Mouse (Mus musculus): ENCODE measurements around the gene Slc27a4. TPM values are rescaled to one million over a fixed set of nuclear protein-coding genes. Genes with fewer than 3 reads are reported as not detected.

Slc27a4 gene
- polyA plus RNA-seq, 1 experiment from 2014 or later: 42.6 TPM

GRCm38 (mm10) chr2:29849041-29849440 lies 46.6 kb downstream of the Slc27a4 start:
- no peak overlapping the region for H3K9ac ChIP-seq (ENCODE audit: low read depth, low read length)
- H3K27ac ChIP-seq (ENCODE audit: low read length): no peak overlapping the region
- WGBS: 42% methylated on average over 8 of the region's 8 CpGs
- no peak overlapping the region for H3K4me2 ChIP-seq (ENCODE audit: low read length)
- H3K36me3 ChIP-seq (ENCODE audit: control insufficient read depth, insufficient read depth, low read length): no peaks in the 10 kb centered on the region
- H3K4me1 ChIP-seq (ENCODE audit: control insufficient read depth, insufficient read depth, low read length): peaks cover 22% of the 10 kb centered on the region; the same call in 1 of the 2 replicates
- no peaks in the 10 kb centered on the region; the same call in 1 of the 2 replicates for H3K27me3 ChIP-seq (ENCODE audit: control insufficient read depth, insufficient read depth, low read depth, low read length)
- no peaks in the 10 kb centered on the region for H3K9me3 ChIP-seq (replicated peaks; ENCODE audit: control insufficient read depth, low read length, poor library complexity, severe bottlenecking)
- no peak overlapping the region for H3K4me3 ChIP-seq (ENCODE audit: low read depth, low read length)
- ATAC-seq: no peak

GRCm38 (mm10) chr2:29849841-29850480 lies 47.5 kb downstream of the Slc27a4 start:
- Histone ChIP-seq H3K4me2 (ENCODE audit: low read length) (no peak overlapping the region), H3K9ac (ENCODE audit: low read depth, low read length) (no peak overlapping the region), H3K27ac (ENCODE audit: low read length) (no peak overlapping the region), H3K27me3 (ENCODE audit: control insufficient read depth, insufficient read depth, low read depth, low read length) (no peaks in the 10 kb centered on the region), H3K4me3 (ENCODE audit: low read depth, low read length) (no peak overlapping the region), H3K4me1 (ENCODE audit: control insufficient read depth, insufficient read depth, low read length) (peaks cover 14% of the 10 kb centered on the region; the same call in 1 of the 2 replicates), H3K36me3 (ENCODE audit: control insufficient read depth, insufficient read depth, low read length) (no peaks in the 10 kb centered on the region), H3K9me3 (replicated peaks; ENCODE audit: control insufficient read depth, low read length, poor library complexity, severe bottlenecking) (no peaks in the 10 kb centered on the region)
- 50% methylated on average over 5 of the region's 5 CpGs for WGBS
- no peak for ATAC-seq

- Histone ChIP-seq H3K4me1 (ENCODE audit: control insufficient read depth, insufficient read depth, low read length) (peaks cover 7% of the 10 kb centered on the region), H3K4me2 (ENCODE audit: low read length) (no peak overlapping the region), H3K9me3 (replicated peaks; ENCODE audit: control insufficient read depth, low read length, poor library complexity, severe bottlenecking) (no peaks in the 10 kb centered on the region), H3K4me3 (ENCODE audit: low read depth, low read length) (no peak overlapping the region), H3K9ac (ENCODE audit: low read depth, low read length) (no peak overlapping the region), H3K36me3 (ENCODE audit: control insufficient read depth, insufficient read depth, low read length) (no peaks in the 10 kb centered on the region), H3K27me3 (ENCODE audit: control insufficient read depth, insufficient read depth, low read depth, low read length) (no peaks in the 10 kb centered on the region), H3K27ac (ENCODE audit: low read length) (no peak overlapping the region)
- 8% methylated on average over 4 of the region's 4 CpGs for WGBS
- no peak for ATAC-seq
Observed at GRCm38 (mm10) chr2:29852957-29853485, 50.6 kb downstream of the Slc27a4 start.

- 56% methylated on average over 5 of the region's 5 CpGs for WGBS
- Histone ChIP-seq H3K9me3 (replicated peaks; ENCODE audit: control insufficient read depth, low read length, poor library complexity, severe bottlenecking) (no peaks in the 10 kb centered on the region), H3K4me1 (ENCODE audit: control insufficient read depth, insufficient read depth, low read length) (peaks cover 7% of the 10 kb centered on the region), H3K4me2 (ENCODE audit: low read length) (no peak overlapping the region), H3K4me3 (ENCODE audit: low read depth, low read length) (no peak overlapping the region), H3K36me3 (ENCODE audit: control insufficient read depth, insufficient read depth, low read length) (no peaks in the 10 kb centered on the region), H3K9ac (ENCODE audit: low read depth, low read length) (no peak overlapping the region), H3K27ac (ENCODE audit: low read length) (no peak overlapping the region), H3K27me3 (ENCODE audit: control insufficient read depth, insufficient read depth, low read depth, low read length) (no peaks in the 10 kb centered on the region)
- ATAC-seq: no peak
Observed at GRCm38 (mm10) chr2:29853736-29854135, 51.3 kb downstream of the Slc27a4 start.

- H3K9ac ChIP-seq (ENCODE audit: low read depth, low read length): no peak overlapping the region
- no peak for ATAC-seq
- H3K4me1 ChIP-seq (ENCODE audit: control insufficient read depth, insufficient read depth, low read length): peaks cover 7% of the 10 kb centered on the region
- no peak overlapping the region for H3K4me3 ChIP-seq (ENCODE audit: low read depth, low read length)
- no peaks in the 10 kb centered on the region for H3K27me3 ChIP-seq (ENCODE audit: control insufficient read depth, insufficient read depth, low read depth, low read length)
- no peak overlapping the region for H3K4me2 ChIP-seq (ENCODE audit: low read length)
- 45% methylated on average over 10 of the region's 10 CpGs for WGBS
- no peaks in the 10 kb centered on the region for H3K9me3 ChIP-seq (replicated peaks; ENCODE audit: control insufficient read depth, low read length, poor library complexity, severe bottlenecking)
- no peaks in the 10 kb centered on the region for H3K36me3 ChIP-seq (ENCODE audit: control insufficient read depth, insufficient read depth, low read length)
- H3K27ac ChIP-seq (ENCODE audit: low read length): no peak overlapping the region
Observed at GRCm38 (mm10) chr2:29855585-29856210, 53.3 kb downstream of the Slc27a4 start.

- H3K27me3 ChIP-seq (ENCODE audit: control insufficient read depth, insufficient read depth, low read depth, low read length): no peaks in the 10 kb centered on the region
- peaks cover 7% of the 10 kb centered on the region for H3K4me1 ChIP-seq (ENCODE audit: control insufficient read depth, insufficient read depth, low read length)
- no peak overlapping the region for H3K27ac ChIP-seq (ENCODE audit: low read length)
- ATAC-seq: no peak
- no peak overlapping the region for H3K4me2 ChIP-seq (ENCODE audit: low read length)
- WGBS: 6% methylated on average over 19 of the region's 19 CpGs
- no peak overlapping the region for H3K4me3 ChIP-seq (ENCODE audit: low read depth, low read length)
- H3K9me3 ChIP-seq (replicated peaks; ENCODE audit: control insufficient read depth, low read length, poor library complexity, severe bottlenecking): no peaks in the 10 kb centered on the region
- H3K9ac ChIP-seq (ENCODE audit: low read depth, low read length): no peak overlapping the region
- no peaks in the 10 kb centered on the region for H3K36me3 ChIP-seq (ENCODE audit: control insufficient read depth, insufficient read depth, low read length)
Observed at GRCm38 (mm10) chr2:29856451-29857260, 54.2 kb downstream of the Slc27a4 start.

- peaks cover 7% of the 10 kb centered on the region for H3K4me1 ChIP-seq (ENCODE audit: control insufficient read depth, insufficient read depth, low read length)
- H3K27me3 ChIP-seq (ENCODE audit: control insufficient read depth, insufficient read depth, low read depth, low read length): no peaks in the 10 kb centered on the region
- H3K4me2 ChIP-seq (ENCODE audit: low read length): no peak overlapping the region
- no peak overlapping the region for H3K27ac ChIP-seq (ENCODE audit: low read length)
- no peak overlapping the region for H3K9ac ChIP-seq (ENCODE audit: low read depth, low read length)
- 21% methylated on average over 2 of the region's 2 CpGs for WGBS
- no peaks in the 10 kb centered on the region for H3K36me3 ChIP-seq (ENCODE audit: control insufficient read depth, insufficient read depth, low read length)
- ATAC-seq: no peak
- H3K9me3 ChIP-seq (replicated peaks; ENCODE audit: control insufficient read depth, low read length, poor library complexity, severe bottlenecking): no peaks in the 10 kb centered on the region
- no peak overlapping the region for H3K4me3 ChIP-seq (ENCODE audit: low read depth, low read length)
Observed at GRCm38 (mm10) chr2:29857341-29857740, 54.9 kb downstream of the Slc27a4 start.

- Histone ChIP-seq H3K4me3 (ENCODE audit: low read depth, low read length) (no peak overlapping the region), H3K4me1 (ENCODE audit: control insufficient read depth, insufficient read depth, low read length) (peaks cover 7% of the 10 kb centered on the region)
Observed at GRCm38 (mm10) chr2:29857967-29858366, 55.5 kb downstream of the Slc27a4 start.

More at GRCm38 (mm10) chr2:29857967-29858366, 55.5 kb downstream of the Slc27a4 start:
- Histone ChIP-seq H3K36me3 (ENCODE audit: control insufficient read depth, insufficient read depth, low read length) (no peaks in the 10 kb centered on the region), H3K9ac (ENCODE audit: low read depth, low read length) (no peak overlapping the region), H3K27ac (ENCODE audit: low read length) (no peak overlapping the region), H3K4me2 (ENCODE audit: low read length) (no peak overlapping the region), H3K9me3 (replicated peaks; ENCODE audit: control insufficient read depth, low read length, poor library complexity, severe bottlenecking) (no peaks in the 10 kb centered on the region), H3K27me3 (ENCODE audit: control insufficient read depth, insufficient read depth, low read depth, low read length) (no peaks in the 10 kb centered on the region)
- no peak for ATAC-seq
- 76% methylated on average over 5 of the region's 5 CpGs for WGBS
